Mouse (Mus musculus) mouse embryonic stem cell (cell line): Measurements from ENCODE around the gene Vmn1r100.
"Not testable (repeated sequence)": the region's sequence is repeated elsewhere in the genome, so short reads cannot be mapped to it uniquely, and the experiment has no call there.

Source experiments
- in situ Hi-C, 2 experiments: fragments of 300-500 bp; cut with MboI; formaldehyde crosslinking; loops; 1 replicate in 1 of 2; 3 replicates in 1 of 2; pipeline ENCODE4 v1.14.3; 2019 to 2020; ENCODE audit warnings: low sequenced_read_pairs in 2 of 2, low pct_unique_long_range_greater_than_20kb in 1 of 2, mixed read lengths in 1 of 2; ENCODE audit not compliant: unreplicated experiment in 1 of 2

Gene Vmn1r100

GRCm38 (mm10) chr7:20417642-20418041 lies at the start of gene Vmn1r100:
Vmn1r100 (plus strand) TSS chr7:20417942.
- in situ Hi-C loops, result not testable (repeated sequence)

DNA sequence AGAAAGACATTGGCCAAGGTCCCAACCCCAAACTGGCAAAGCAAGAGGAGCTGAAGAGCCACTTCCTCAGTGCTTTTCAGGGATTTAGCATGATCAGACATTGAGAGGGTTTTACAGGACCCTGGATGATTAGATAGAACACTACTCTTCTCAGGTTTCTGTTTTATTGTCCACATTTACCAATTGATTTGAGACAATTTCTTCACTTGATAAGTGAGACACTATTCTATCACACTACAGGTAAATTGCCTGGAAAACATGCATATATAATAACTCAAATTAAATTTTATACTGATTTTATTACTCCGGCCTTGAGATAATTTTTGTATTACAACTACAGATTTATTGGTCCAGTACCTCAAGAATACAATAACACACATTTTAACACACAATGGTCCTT lies 42.4 kb upstream of the Vmn1r100 start, which contains the start of gene Gm5728:
TSS of gene Gm5728 (minus strand) at position 101 of the 400 bp plus-strand sequence.
- in situ Hi-C loops, result not testable (repeated sequence)

DNA sequence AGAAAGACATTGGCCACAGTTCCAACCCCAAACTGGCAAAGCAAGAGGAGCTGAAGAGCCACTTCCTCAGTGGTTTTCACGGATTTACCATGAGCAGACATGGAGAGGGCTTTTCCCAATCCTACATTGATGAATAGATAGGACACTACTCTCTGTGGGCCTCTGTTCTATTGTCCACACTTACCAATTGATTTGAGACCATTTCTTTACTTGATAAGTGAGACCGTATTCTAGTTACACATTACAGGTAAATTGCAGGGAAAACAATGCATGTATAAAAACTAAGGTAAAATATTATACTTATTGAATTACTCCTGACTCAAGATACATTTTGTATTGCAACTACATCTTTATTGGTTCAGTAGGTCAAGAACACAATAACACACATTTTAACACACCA lies 24.8 kb downstream of the Vmn1r100 start, which contains the start of gene Vmn1r101:
TSS of gene Vmn1r101 (minus strand) at position 101 of the 400 bp plus-strand sequence.
- in situ Hi-C loops, result not testable (repeated sequence)
